Mouse (Mus musculus): ENCODE data around the gene Dcbld2.
A peak's percentile ranks its signal among the peaks of the same experiment; 100 is the strongest.

Dcbld2 gene

DNA sequence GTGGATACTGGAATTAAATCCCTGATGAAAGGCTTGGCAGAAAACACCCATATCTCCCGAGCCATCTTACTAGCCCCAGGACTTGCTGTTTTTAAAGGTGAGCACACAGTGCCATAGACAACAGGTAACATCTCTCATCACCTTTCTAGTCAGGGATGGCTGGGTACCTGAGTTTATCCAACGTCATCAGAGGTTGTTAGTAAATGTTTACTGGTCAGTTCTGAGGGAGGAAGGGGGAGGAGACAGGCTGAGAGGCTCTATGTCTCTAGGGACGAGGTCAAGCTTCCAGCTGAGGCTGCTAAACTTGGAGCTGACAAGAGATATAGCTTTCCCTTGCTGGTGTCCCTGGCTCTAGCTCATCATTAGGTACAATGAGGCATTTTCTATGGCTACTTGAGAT lies 74.1 kb downstream of the Dcbld2 start:
- no peak for DNase-seq (ENCODE audit: low read depth, low spot score)

DNA sequence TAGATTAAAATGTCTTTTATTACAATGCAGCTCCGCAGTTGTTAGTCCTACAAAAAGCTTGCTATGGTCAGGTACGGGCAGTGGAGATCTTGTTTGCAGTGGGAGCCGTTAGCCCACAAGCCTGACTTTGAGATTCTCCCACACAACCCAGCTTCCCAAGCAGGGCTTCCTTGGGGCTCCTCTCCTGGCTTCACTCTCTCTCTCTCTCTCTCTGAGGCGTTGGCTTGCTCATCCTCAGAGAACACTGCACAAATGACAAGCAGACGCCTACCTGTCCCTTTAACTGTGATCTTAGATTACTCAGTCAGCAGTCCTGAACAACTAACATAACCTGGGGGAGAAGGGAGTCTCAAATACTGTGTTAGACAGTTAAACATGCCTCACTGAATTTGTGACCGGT lies 79.6 kb downstream of the Dcbld2 start:
- no peak for DNase-seq (ENCODE audit: low read depth, low spot score)

GRCm38 (mm10) chr16:58496791-58497190 lies 88.5 kb downstream of the Dcbld2 start:
- DNase-seq (ENCODE audit: low read depth, low spot score): no peak

DNA sequence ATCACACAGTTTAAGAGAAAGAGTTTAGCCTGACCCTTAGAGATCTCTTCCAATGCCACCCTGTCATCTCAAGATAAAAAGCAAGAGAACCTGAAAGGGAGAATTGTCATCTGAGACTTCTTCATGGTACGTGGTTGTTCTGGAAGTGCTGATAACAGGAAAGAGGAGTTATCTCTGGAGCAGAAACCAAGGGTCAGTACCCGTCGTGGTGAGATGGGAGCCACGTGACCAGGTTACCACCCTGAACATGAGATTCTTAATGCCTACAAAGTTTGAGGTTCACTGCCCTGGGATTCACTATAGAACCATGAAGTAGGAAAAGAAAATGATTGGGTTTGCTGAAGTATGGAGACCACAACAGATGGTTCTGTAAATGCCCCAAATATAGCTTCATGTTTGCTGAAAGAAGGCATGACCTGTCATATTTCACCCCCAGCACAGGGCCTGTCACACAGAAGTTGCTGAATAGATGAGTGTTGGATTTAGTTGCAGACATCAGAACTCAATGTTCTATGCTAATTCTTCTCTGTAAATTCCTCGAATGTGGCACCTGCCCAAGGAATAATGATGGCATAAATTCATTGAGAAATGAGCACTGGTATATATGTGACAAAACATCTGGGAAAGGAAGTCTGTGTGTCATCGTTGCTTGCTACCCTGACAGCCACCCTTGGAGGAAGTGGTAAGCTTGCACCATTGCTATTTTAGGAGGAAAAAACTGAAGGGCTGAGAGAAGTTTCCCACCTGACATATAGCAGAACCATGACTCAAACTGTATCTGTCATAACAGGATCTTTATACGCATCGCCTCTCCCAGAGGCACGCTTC lies 89.9 kb downstream of the Dcbld2 start:
- peak; percentile 62 for DNase-seq (ENCODE audit: low read depth, low spot score)

DNA sequence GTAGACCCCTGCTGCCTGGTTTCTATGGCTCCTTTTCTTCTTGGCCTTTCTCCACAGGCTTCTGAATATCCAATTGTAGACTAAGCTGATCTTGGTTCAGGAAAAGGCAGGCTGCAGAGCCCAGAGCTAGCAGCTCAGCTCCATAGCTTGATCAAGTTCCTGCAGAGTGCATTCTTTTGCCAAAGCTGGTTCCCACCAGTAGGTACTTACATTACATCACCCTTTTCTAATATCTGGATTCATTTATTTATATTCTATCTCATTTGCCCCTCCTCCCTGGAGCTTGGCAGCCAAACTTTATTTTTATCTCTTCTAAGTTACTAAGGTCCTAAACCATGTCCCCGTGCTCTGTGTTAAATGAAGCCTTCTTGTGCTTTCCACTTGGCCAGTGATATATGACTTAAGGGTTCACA lies 90.9 kb downstream of the Dcbld2 start:
- no peak for DNase-seq (ENCODE audit: low read depth, low spot score)

DNA sequence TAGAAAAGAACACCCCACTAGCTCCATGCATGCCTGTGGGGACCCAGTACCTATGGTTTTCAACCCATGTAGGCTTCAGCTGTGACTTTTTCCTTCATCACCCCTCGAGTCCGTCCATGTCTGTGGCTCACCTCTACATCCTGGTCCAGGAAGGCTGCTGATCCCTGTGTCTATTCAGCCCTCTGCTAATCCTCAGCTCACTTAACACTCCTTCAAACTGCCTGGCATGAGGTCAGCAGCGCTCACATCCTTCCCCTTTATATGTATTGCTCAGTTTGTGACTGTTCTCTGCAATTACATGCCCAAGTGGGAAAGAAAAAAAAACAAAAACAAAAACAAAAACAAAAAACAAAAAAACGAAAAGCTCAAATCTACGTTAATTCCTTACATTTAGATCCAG lies 91.4 kb downstream of the Dcbld2 start:
- no peak for DNase-seq (ENCODE audit: low read depth, low spot score)

DNA sequence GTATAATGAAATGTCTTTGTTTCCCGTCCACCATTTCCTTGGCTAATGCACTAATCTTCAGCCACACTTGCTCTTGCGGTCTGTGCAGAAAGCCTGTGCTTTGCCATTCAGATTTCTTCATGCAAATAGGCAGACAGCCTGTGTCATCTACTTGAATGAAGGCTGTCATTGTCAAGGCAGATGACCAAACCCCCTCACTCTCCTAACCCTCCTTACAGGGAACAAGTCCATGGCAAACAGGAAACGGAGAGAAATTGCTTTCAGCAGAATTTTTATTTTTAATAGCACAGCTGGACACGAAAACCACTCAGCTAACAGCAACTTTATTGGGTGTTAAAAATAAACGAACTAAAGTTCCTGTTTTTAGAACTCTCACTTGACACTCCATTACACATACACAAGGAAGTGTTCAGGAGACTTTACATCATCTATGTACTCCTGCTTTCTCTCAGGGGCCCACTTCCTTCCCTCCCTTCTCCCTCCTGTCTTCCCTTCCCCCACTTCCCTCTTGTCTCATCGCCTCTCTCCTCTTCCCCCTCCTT lies 93.6 kb downstream of the Dcbld2 start:
- DNase-seq (ENCODE audit: low read depth, low spot score): no peak

DNA sequence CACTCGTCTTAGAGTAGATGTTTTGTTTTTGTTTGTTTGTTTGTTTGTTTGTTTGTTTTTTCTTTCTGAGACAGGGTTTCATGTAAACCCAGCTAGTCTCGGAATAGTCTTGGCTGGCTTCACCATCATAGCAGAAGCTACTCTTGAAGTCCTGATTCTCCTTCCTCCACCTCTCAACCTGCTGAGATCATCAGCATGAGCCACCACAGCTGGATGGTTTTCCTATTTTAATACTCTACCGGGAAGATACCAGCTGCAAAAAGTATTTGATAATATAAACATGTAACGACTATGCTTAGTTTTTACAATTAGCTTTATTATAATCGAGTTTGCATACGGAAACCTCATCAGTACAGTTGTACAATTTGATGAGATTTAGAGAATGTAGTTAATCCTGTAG lies 94.3 kb downstream of the Dcbld2 start:
- DNase-seq (ENCODE audit: low read depth, low spot score): no peak

DNA sequence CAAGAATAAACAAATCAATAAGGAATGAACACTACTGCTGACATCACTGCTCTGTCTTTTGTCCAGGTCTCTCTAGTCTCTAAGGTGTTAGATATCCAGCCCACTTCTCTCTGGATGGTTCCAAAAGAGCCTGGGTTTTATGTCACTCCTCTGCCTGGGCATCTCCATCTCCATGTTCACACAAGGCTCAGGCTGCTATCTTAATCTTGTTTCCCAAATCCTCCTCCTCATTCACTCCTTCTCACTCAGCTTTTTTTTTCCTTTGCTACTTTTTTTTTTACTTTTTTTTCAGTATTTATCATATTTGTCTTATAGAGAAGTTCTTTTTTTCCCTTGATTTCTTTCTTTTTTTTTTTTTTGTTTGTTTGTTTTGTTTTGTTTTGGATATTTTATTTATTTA lies 96.7 kb downstream of the Dcbld2 start:
- DNase-seq (ENCODE audit: low read depth, low spot score): no peak

DNA sequence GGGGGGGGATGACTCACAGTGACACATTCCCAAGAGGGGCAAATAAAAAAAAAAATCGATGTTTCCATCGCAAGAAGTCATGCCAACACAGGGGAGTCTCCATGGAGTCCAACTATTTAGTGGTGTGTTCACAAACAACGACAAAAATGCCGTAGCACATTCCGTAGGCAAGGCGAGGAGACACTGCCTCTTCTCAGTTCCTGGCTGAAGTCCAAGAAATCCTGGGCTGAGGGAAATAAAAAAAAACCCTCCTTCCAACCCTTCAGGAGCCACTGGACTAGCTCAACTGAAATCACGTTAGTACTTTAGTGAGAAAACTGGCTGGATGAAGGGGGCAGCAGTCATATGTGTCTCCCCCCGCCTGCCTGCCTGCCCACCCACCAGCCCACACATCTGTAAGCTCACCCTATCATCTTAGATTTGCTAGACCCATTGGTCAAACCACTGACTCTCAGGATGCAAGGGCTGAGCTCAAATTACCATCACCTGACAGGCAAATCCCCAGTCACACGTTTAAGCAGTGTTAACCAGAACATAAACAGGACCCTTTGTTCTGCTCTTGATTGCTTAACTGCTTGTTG lies 104.0 kb downstream of the Dcbld2 start:
- DNase-seq (ENCODE audit: low read depth, low spot score): no peak

- DNase-seq (ENCODE audit: low read depth, low spot score): no peak
Observed at GRCm38 (mm10) chr16:58512887-58513286, 104.6 kb downstream of the Dcbld2 start.

- no peak for DNase-seq (ENCODE audit: low read depth, low spot score)
Observed at GRCm38 (mm10) chr16:58513755-58514154, 105.5 kb downstream of the Dcbld2 start.

DNA sequence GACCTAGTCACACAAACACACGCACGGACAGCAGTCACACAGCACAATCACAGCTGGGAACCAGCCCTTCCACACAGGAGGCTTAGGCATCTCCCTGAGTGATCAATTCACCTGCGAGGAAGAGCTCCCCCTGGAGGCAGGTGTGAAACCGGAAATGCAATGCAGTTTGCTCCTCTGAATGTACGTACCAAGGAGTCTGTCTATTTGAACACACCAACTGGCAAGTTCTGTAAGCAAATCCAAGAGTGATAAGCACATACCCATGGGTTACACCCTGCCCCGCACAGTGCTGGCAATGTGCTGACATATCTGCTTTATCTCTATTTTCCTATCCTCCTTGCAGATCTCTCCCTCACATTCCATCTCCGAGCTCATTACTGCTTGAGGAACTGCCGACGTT lies 106.3 kb downstream of the Dcbld2 start:
- peak; percentile 60 for DNase-seq (ENCODE audit: low read depth, low spot score)

- no peak for DNase-seq (ENCODE audit: low read depth, low spot score)
Observed at GRCm38 (mm10) chr16:58516161-58516560, 107.9 kb downstream of the Dcbld2 start.

GRCm38 (mm10) chr16:58516960-58517798 lies 108.9 kb downstream of the Dcbld2 start:
- no peak for DNase-seq (ENCODE audit: low read depth, low spot score)
